Mouse (Mus musculus): ENCODE measurements around the gene Lsm12.

Gene Lsm12

DNA sequence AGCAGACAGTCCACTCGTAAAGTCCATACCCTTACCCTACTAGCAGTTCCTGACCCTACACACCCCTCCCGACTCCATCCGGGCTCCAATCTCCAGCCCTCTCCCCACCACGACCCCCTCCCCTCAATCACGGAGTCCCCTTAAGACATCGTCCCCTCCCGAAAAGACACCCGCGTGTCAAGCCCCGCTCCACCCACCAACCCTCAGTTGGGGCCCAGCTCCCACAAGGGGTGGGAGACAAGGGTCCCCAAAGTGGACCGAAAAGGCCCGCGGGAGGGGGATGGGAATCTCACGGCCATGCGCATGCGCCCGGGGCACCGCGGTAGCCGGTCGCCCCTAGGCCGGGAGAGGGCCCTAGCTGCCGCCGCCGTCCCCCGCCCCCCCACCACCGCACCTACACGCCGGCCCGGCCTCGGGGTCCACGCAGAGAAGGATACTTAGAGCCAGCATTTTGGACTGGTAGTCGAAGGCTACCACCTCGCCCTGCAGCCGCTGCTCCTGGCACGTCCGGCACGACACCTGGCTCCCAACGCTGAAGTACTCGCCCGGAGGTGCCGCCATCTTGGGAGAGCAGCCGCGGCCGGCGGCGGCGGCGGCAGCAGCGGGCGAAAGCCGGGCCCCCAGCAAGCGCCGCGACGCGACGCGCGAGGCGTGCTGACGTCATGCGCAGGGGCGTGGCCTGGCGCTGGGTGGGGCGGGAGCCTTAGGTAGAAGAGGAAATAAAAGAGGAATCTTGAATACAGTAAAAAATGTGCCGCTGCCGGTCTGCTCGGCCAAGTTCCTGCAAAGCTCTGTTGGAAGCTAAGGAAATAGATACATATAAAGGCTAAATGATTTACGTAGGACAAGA is at the start of gene Lsm12:
Gene Lsm12 (minus strand): TSS at position 651 of the 850 bp plus-strand sequence.
- peak; percentile 99 for DNase-seq

DNA sequence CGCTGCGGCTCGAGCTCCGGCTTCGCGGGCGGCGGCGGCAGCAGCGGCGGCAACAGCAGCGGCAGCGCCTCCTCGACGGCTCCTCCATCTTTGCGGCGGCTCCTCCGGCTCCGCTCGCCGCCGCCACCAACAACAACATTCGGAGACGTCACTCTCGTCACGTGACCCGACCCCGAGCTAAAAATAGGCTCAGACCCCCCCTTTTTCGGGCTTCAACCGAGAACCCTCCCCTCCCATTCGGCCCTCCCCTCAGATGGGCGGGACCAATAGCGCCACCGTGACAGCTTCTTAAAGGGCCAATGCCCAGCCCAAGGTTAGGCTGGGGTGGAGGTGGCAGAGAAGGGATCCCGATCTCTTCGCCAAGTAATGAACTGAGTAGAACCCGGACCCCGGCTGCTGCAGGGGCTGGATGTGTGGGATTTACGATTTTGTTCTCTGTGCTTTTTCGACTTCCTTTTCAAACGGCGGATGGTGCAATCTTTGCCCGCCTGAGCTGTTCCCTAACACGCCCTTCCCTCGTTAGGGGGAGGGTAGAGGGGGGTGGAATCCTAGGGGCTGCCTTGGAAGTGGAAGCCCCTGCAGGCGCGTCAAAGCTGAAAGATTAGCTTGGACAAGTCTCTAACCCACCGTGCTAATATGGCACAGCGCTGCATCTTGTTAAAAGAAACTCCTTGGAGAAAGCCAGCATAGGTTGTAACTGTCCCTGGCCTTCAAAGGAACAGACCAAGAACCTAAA is 45.1 kb upstream of the Lsm12 start, which contains the start of gene Hdac5:
Gene Hdac5 (minus strand): TSS at position 161 of the 736 bp plus-strand sequence.
- DNase-seq, result peak; percentile 98

DNA sequence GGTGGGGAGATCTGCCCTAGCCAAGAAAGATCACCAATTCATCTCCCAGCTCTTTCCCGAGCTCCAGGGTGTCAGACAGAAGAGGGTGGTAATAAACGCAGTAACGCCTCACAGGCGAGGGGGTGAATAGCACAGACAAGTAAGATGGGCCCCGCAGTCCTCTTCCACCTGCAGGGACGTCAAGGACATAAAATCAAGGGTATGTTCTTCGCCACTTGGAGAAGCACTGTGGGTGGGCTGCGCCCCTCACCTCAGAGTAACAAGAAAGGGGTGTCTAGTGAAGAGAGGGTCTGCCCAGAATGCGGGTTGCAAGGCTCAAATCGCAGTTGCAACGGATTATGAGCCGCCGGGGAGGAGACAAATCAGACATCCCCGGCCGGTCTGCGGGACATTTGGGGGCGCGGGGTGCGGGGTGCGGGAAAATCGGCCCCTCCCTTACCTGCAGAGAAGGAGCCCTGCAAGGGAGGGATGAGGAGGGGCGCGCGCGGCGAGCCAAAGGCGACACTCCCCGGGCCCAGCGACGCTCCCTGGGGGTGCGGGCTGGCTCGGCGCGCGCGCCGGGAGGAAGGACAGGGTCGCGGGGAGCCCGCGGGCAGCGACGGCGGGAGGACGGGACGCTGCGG is 44.3 kb upstream of the Lsm12 start:
- no peak for DNase-seq

DNA sequence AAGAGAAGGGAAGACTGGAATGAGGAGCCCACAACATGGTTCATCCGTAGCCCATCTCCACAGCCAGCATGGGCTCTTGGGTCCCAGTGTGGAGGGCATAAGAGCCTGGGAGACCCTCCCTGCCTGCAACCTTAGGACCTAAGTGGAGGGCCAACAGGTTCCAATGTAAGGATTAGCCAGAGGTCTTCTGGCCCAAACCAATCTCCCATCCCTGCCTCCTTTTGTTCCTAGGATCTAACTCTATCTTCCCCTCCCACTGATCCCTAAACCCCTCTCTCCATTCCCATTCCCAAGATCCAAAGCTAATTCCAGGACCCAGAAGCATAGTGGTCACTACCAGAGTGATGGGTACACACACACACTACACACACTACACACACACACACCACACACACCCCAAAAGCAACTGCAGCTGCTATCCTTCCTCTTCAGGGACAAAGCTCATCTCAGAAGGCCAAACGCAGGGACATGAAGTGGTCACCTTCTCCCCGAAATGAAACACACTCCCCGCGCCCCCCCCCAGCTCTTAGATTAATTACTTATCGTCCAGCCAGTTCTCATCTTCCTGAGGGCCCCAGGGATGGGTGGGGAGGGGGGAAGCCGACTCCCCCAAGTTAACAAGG is 43.7 kb upstream of the Lsm12 start:
- no peak for DNase-seq

DNA sequence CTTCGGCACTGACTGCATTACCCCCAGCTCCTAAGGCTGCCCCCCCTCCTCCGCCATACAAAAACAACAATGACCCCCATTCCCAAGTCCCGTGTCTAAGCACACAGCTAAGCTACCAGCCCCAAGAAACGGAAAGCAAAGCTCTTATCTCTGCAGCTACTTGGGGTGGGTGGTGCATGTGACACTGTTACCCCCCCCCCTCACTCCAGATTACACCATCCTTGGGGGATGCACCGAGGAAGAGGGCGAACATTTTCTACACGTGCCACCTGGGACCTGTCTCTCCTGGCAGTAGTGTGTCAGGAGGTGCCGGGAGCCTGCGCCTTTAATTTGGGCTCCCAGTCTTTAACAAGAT is 43.1 kb upstream of the Lsm12 start:
- DNase-seq, result no peak

DNA sequence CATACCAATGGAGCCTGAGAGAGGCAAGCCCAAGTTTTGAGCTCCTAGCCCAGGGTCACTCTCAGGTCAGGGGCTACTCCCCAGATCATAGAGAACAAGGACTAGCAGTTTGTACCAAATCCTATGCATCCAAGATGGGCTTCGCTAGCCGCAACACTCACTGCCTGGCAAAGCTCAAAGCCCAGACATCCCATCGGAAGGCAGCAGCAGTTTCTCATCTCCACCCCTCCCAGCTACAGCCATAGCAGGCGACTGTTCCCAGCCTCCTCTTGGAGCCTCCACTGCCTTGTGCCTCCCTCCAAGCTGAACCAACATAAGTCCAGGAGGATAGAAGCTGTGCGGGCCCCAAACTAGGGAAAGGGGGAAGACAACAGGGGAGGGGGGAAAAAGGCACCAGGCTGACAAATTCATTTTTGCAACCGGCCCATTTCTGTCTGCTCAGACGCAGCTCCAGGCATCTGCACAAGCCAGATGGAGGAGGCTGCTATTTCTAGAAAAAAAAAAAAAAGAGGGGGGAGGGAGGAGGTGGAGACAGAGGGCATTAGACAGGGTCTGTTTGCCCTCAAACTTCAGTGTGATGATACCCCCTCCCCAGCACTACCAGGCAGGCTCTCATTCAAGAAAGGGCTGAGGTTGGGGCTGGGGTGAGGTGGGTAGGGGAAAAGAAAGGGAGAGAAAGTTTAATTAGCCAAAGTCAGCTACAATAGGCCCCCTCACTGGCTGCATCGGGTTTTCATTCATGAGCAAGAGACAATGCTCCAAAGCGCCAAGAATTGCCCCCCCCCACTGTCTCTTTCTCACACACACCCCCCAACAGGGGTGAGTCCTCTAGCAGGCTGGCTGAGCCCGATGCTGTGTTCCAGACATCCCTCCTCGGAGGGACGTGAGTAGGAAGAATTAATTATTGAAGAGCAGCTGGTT is 42.4 kb upstream of the Lsm12 start:
- no peak for DNase-seq

DNA sequence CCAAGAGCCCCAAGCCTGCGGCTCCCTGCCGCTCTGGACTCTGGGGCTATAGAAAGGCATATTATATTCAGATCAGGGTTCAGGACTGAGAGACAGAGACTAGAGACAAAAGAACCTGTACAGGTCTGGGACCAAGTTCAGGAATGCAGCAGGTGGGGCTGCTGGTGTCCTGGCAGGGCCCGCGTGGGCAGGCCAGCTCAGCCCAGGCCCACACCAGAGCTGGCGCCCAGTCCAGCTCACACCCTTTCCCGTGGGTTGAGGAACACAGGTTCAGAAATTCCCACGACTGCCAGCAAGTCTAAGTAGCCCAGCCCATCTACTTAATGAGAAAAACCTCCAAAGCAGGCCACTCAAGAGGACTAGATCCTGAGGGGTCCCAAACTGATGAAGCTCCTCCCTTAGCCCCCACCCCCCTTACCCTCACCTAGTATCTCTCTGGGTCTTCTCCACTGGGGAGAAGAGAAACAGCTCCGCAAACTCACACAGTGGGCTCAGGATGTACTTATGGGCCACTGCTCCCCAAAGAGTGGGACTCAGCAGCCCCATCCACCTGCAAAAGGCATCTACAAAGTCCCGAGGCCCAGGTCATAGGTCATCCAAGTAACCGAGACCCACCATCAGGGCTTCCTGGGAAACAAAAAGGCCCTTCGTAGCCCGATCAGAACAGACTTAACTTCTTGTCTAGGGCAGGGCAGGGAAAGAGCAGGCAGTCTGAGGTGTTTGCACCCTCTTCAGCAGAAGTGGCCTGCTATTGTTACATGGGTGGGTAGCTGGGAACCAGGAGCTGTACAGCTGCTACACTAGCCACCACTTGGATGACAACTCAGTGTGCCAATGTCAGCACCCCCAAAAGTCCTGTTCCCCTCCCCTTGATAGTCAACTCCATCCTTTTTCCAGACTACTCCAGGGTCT is 41.2 kb upstream of the Lsm12 start:
- no peak for DNase-seq

DNA sequence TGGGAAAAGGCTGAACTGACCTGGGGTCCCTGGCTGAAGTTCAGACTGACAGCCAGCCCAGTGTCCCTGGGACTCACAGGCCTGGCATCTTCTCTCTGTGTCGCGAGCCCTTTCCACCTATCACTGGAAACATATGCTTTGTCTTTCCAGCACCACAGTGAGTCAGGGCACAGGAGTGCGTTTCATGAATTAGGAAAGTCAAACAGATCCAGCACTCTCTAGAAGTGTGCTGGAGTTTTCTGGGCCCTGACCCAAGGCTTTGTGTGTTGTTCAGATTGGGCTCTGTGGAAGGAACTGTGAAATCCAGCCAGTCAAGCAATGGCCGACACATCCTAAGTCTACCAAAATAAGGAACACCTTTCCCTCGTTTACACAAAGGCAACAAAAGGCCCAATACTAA is 40.1 kb upstream of the Lsm12 start:
- no peak for DNase-seq

DNA sequence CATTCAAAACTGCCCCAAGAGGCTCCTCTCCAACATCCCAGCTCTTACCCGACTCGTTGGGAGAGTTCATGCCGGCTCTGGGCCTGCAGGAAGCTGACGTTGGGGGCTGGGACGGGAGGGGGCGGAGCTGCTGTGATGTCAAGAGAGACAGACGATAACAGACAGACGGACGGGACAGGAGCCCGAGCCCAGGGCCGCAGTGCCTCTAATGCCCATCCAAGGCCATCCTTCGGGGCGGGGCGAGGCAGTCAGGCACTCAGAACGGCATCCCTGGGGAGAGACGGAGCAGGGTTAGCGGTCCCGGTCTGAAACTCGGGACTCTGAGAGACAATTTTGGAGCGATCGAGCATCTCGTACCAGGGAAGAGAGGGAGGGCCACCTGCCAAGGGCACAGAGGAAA is 39.6 kb upstream of the Lsm12 start:
- no peak for DNase-seq

DNA sequence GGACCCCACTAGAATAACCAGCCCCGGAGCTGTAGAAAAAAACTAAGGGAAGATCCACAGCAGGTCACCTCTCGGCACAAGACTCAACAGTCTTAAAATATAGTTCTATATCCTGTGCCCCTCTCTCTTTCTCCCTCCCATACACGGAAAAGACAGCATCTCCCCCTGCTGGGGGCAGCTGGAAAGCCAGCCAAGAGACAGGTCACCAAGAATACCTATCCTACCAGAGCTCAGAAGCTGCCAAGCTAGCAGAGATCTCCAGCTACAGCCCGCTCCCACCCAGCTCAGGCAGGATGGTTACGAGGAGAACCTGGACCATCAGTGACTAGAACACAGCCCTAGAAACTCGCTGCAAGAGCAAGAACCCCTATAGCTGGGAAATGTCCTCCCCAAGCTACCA is 38.1 kb upstream of the Lsm12 start:
- no peak for DNase-seq

DNA sequence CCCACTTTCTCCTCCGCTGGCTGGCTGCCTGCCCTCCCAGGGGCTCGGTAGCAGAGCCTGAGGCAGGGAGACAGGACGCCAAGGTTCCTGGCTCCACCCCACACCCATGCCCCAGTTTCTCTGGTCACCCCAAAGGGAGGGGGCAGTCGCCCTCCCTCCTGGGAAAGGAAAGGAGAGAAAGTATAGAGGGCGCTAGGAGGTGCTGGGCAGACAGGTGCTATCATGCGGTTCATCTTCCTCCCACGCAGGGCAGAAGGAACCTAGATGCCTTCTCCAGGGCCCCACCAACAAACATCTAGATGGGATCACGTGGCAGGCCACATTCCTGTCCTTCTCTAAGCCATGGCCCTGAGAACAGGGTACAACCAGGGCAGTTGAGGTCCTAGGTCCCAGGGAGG is 36.9 kb upstream of the Lsm12 start:
- DNase-seq, result no peak

DNA sequence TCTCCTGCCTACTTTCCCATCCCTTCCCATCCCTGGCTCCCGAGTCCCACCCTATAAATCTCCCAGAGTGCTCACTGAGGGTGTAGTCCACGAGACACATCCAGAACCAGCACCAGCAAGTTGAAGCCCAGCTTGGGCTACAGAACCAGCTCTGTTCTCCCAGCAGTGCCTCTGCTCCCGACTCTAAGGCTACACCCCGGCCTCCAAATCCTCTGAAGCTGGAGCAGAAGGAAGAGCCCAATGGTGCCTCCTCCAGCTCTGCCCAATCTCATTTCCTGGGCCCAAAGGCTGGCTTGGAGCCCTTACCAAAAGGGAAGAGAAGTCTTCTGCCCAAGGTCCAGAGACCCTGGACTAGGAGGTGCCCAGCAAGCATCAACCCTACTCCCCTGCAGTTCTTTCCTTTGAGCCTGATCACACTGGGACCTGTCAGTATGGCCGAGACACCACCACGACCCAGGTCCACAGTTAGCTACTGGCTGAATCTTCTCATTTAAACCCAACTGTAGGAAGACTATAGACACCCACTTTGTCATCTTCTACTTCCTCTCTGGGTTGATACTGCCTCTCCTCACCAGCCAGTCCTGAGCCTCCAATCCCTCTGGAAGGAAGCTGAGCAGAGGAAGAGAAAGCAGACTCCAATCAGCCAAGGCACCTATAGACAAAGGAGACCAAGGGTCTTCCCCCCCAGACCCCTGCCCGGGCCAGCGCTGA is 36.3 kb upstream of the Lsm12 start:
- DNase-seq, result no peak

DNA sequence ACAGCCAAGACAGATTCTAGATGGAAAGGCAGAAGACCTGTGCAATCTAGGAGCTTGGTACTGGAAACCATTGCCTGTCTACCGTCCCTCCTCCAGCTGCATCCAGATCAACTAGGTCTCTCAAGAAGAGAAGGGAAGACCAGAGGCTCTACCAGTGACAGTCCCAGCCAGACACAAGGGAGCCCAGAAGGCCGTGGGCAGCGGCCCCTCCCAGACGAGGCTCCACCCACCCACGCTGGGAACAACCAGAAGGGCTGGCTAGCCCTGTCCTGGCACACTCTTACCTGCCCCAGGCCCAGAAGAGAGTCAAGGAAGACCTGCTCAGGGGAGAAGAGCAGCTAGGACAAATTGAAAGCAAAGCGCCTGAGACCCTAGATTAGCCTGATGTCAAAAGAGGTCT is 35.4 kb upstream of the Lsm12 start:
- DNase-seq, result no peak

DNA sequence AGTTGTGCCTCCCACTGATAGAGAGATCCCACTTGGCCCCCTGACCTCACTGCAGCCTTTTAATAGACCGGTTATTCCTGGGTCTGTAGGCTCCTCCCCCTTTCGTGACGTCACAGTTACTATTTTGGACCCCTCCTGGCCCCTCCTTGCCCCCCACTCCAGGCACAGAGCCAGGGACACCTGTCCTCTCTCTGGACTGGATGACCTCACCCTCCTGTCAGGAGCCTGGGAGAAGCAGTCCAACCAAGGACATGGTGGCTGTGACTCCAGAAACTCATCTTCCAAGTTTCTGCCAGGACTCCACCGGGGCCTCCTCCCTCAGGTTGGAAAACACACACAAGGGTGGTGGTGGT is 34.9 kb upstream of the Lsm12 start:
- no peak for DNase-seq

DNA sequence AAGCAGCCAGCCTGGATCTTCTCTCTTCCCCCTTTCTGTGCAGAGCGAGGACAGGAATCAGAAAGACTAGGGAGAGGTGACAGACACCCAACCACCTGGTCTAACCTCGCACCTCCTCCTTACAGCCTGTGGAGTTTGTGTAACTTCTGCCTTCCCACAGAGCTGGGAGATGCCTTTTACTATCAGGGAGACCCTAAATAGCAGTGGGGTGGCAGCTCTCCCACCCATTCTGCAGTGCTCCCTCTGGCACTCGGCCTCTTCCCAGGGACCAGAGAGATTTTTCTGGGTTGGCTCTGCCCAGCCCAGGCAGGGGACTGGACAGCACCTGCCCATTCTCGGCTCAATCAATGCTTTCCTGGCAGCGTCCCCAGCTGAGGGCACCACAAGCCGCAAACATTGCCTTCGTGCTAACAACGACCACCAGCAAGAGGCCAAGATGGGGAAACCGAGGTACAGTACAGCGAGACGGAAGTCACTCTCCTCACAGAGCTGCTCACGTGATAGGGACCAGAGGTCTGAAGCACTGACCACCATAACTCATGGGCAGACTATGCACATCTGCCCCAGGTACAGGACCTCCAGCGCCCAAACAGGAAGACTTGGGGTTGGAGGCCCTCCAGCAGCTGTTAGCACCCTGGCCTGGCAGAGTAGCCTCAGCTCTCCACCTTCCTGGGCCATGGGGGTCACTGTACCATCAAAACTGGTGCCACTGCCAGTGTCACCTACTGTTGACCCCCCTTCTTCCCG is 34.3 kb upstream of the Lsm12 start:
- DNase-seq, result no peak

DNA sequence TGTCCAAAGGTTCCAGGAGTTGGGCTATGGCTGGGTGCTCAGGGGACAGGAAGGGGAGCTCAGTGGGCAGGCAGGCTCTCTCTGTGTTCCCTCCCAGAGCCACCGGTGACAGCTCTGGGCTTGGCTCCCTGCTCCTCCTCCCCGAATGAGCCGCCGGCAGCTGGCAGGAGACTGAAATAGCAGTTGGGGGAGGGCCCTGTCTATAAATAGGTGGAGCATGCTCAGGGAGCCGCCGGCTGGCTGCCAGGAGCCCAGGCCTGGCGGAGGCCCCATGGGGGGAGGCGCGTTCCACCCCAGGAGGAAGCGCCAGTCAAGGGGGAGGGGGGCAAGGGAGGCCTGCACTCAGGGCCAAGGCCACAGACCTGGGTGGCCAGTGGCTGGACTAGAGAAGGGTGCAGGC is 33.7 kb upstream of the Lsm12 start:
- peak; percentile 97 for DNase-seq

DNA sequence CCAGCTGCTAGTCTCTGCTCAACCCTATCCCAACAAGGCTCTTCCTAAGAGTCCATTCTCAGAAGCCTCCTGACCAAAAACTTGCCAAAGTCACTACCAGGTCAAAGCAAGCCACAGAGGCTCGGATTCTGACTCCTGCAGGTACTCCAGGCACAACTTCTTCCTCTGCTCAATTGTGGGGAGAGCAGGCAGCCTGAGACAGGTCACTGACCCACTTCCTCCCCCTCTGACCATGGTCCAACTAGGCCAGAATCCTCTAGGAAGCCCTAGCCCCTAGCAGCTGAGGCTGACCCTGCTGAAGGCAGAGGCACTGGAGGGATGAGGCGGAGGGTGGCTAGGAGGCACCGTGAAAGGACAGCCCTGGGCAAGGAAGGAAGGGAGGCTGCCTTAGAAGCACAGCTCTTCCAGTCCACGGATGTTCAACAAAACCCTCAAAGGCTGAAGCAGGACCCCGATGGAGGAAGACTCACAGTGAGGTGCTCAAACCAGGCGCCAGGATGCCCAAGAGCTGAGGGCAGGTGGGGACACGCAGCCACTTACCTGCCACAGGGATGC is 32.9 kb upstream of the Lsm12 start:
- no peak for DNase-seq

DNA sequence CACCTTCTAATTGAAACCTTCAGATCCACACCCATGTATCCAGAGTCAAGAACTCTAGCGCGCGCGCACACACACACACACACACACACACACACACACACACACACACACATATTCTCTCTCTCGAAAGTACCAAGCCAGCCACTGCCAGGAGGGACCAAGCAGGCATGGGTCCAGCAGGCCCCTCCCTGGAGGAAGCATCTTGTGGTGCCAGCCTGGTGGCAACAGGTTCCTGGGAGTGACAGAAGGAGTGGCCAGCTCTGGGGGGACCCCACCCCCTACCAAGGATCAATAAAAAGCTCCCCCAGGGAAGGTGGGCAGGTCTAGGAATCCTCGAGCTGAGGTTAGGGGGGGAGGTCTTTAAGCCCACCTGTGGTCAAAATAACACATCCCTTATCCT is 32.3 kb upstream of the Lsm12 start:
- DNase-seq, result no peak

DNA sequence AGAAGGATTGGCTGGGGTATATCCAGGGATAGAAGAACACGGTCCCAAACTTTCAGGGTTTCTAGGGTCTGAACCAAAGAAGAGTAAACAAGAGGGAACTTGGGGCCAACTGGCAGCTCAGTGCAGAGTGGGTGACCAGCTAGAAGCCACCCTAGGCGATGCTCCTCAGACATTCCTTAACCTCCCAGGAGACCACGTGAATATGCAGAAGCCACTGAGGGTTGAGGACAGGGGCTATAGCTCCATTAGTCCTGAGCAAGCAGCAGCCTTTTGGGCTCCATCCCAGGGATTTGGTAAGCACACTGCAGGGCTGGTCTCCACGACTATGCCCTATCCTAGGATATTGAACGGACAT is 31.8 kb upstream of the Lsm12 start:
- no peak for DNase-seq
